Mouse (Mus musculus) naive thymus-derived CD4-positive, alpha-beta T cell, adult 5 months (primary cell): ENCODE data around the gene Atp5j. TPM values are rescaled to one million over a fixed set of nuclear protein-coding genes. Genes with fewer than 3 reads are reported as not detected.

Source experiments
- polyA plus RNA-seq: library from polyadenylated mRNA; unstranded; fragments of 100-300 nt; shearing (Covaris generic); gene quantifications from one replicate; pipeline ENCODE4 v1.2.1, GENCODE M21; 2017

Atp5j gene
- 289 TPM for polyA plus RNA-seq

DNA sequence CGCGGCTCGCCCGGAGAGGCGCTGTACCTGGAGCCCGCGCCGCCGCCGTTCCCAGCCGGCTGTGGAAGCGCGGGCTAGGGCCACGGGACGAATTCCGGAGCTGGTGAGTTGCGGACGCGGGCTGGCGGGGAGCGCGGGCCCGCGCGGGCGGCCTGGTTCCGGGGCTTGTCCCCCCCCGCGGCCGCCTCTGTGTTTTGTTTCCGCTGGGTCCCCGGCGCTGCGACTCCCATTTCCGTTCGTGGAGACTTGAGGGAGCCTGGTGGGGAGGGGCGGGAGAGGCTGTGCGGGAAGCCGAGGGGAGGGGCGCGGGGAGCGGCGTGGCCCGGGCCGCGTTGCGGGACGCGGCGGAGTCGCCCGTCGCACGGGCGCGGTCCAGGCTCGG lies at the start of gene Atp5j:
Atp5j (minus strand) TSS at position 185 of the 382 bp plus-strand sequence.

DNA sequence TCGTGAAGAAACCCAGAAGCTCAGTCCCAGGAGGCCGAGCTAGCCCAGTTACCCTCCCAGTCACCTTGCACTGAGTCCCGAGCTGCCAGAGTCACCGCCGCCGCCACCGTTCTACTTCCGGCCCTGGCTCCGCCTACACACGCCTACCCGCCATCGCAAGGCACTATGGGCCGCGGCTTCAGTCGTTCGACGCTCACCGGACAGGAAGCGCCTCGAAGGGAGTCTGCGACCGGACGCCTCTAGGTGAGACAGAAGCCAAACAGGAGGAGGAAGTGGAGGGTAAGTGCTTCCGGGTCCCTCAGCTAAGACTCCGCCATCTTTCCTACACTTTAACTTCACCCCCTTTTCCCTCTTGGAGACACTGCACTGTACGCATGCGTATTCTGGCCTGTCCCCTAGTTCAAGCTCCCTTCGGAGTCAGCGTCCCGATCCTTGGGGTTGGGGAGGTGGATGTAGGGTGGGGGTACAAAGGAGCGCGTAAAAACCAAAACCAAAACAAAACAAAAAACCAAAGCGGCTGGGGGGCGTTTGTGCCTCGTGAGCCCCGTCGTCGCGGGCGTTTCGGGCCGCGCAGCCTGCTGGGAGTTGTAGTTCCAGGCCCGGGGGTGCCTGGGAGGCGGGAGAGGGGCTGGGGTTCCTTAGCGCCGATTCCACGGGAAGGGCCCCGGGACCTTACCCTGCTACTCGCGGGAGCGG lies 532 bp downstream of the Atp5j start, which contains the start of gene Gabpa:
Gabpa (plus strand) TSS at position 181 of the 696 bp plus-strand sequence.

Other genes starting within 250 kb of the Atp5j start
- 17.8 TPM for gene Mrpl39, start 99.9 kb downstream of the Atp5j start, polyA plus RNA-seq
- not detected for gene Jam2, start 61.5 kb downstream of the Atp5j start, polyA plus RNA-seq
- gene Gabpa, start 700 bp downstream of the Atp5j start, polyA plus RNA-seq: 43.2 TPM